ENCODE assay signal across 10 mouse cellular contexts in the genomic region with DNA sequence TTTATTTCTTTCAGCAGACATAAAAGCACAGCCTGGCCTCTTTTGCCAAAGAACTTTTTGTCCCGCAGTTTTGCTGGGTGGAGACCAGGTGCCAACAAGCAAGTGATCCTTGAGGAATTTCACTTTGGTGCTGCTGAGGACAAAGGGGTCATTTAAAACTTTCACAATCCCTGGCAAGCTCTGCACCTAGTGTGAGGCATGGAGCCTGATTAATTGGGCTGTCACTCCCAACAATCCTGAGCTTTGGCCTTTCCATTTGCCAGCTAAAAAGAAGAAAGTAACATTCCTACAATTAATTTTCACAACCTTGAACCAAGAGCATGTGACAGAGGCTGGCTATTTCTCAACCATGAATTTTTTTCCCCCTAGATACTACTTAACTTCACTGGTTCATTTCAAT.
DNase-seq lines count a peak whose midpoint lies in the region; ATAC-seq lines count a peak whose summit lies in the region.
"Had no signal": no experiment of that assay in that cellular context is flagged by ENCODE, and none has a peak within 500 bp of the region (broad histone marks: within the 10 kb centered on the region; RNA-seq: fewer than 3 reads in every experiment).

No protein-coding gene starts in this region.

- H3K4me3 ChIP-seq in kidney, embryonic 15.5 days (replicated peaks) = no peak overlapping the region
- H3K4me3 ChIP-seq in embryonic facial prominence, embryonic 14.5 days (ENCODE audit: low read depth, low read length) = no peak overlapping the region
- H3K4me3 ChIP-seq in limb, embryonic 11.5 days (ENCODE audit: low read depth, low read length) = no peak overlapping the region
- no peak overlapping the region for H3K4me3 ChIP-seq in midbrain, embryonic 15.5 days
- H3K4me3 ChIP-seq: heart, embryonic 15.5 days had no signal

- no peaks in the 10 kb centered on the region for H3K9me3 ChIP-seq in kidney, embryonic 15.5 days (replicated peaks)
- no peaks in the 10 kb centered on the region for H3K9me3 ChIP-seq in embryonic facial prominence, embryonic 14.5 days (ENCODE audit: control insufficient read depth, low read length)
- no peaks in the 10 kb centered on the region for H3K9me3 ChIP-seq in limb, embryonic 11.5 days (ENCODE audit: control insufficient read depth, low read length)
- no peaks in the 10 kb centered on the region for H3K9me3 ChIP-seq in midbrain, embryonic 15.5 days
- H3K9me3 ChIP-seq: heart, embryonic 15.5 days had no signal

- H3K4me2 ChIP-seq in kidney, embryonic 15.5 days = no peak overlapping the region
- no peak overlapping the region for H3K4me2 ChIP-seq in embryonic facial prominence, embryonic 14.5 days (ENCODE audit: low read depth, low read length)
- no peak overlapping the region for H3K4me2 ChIP-seq in limb, embryonic 11.5 days (ENCODE audit: low read depth, severe bottlenecking)
- H3K4me2 ChIP-seq in midbrain, embryonic 15.5 days = no peak overlapping the region
- H3K4me2 ChIP-seq: heart, embryonic 15.5 days had no signal

- no peak overlapping the region for H3K9ac ChIP-seq in kidney, embryonic 15.5 days
- no peak overlapping the region for H3K9ac ChIP-seq in embryonic facial prominence, embryonic 14.5 days (ENCODE audit: low read depth, low read length)
- no peak overlapping the region for H3K9ac ChIP-seq in limb, embryonic 11.5 days (ENCODE audit: low read length)
- no peak overlapping the region for H3K9ac ChIP-seq in midbrain, embryonic 15.5 days
- H3K9ac ChIP-seq: heart, embryonic 15.5 days had no signal

- H3K36me3 ChIP-seq in kidney, embryonic 15.5 days = no peaks in the 10 kb centered on the region
- no peaks in the 10 kb centered on the region for H3K36me3 ChIP-seq in embryonic facial prominence, embryonic 14.5 days (ENCODE audit: control insufficient read depth, insufficient read depth, low read length)
- no peaks in the 10 kb centered on the region for H3K36me3 ChIP-seq in limb, embryonic 11.5 days (ENCODE audit: control insufficient read depth, insufficient read depth, low read length)
- no peaks in the 10 kb centered on the region for H3K36me3 ChIP-seq in midbrain, embryonic 15.5 days (replicated peaks)
- H3K36me3 ChIP-seq: heart, embryonic 15.5 days had no signal

- peak; percentile 69 for DNase-seq in kidney, adult 11 months
- peak; percentile 32 for DNase-seq in adrenal gland, adult 8-10 months
- peak; percentile 31 for DNase-seq in embryonic facial prominence, embryonic 14.5 days (ENCODE audit: low spot score)
- peak; percentile 59 for DNase-seq in limb, embryonic 11.5 days (ENCODE audit: low spot score)
- no peak for DNase-seq in urinary bladder, postnatal 25 days (ENCODE audit: low spot score)
- DNase-seq in layer of hippocampus, postnatal 36 days = no peak
- DNase-seq: thymus, adult 18-20 months had no signal

- no peak for ATAC-seq in kidney, embryonic 15.5 days (replicated peaks; ENCODE audit: low FRiP score)
- ATAC-seq in embryonic facial prominence, embryonic 14.5 days (ENCODE audit: low read depth) = no peak
- ATAC-seq in limb, embryonic 11.5 days (ENCODE audit: insufficient number of reproducible peaks, low FRiP score, low TSS enrichment, low read depth) = no peak
- no peak for ATAC-seq in midbrain, embryonic 15.5 days (replicated peaks)

- no peak overlapping the region for H3K27ac ChIP-seq in kidney, embryonic 15.5 days
- H3K27ac ChIP-seq in embryonic facial prominence, embryonic 14.5 days (replicated peaks; ENCODE audit: low read depth, low read length) = no peak overlapping the region
- peak overlapping the region; percentile 10; the same call in 1 of the 2 replicates for H3K27ac ChIP-seq in limb, embryonic 11.5 days (replicated peaks; ENCODE audit: low read depth, low read length)
- no peak overlapping the region for H3K27ac ChIP-seq in midbrain, embryonic 15.5 days
- H3K27ac ChIP-seq: heart, embryonic 15.5 days had no signal

- no peaks in the 10 kb centered on the region for H3K4me1 ChIP-seq in kidney, embryonic 15.5 days
- no peaks in the 10 kb centered on the region for H3K4me1 ChIP-seq in embryonic facial prominence, embryonic 14.5 days (ENCODE audit: control insufficient read depth, insufficient read depth, low read length)
- 0 out of 2 replicates have a peak, but pooled peaks cover 3% of the 10 kb centered on the region for H3K4me1 ChIP-seq in limb, embryonic 11.5 days (ENCODE audit: control insufficient read depth, insufficient read depth, low read length)
- H3K4me1 ChIP-seq in midbrain, embryonic 15.5 days = no peaks in the 10 kb centered on the region
- H3K4me1 ChIP-seq: heart, embryonic 15.5 days had no signal

- no peaks in the 10 kb centered on the region for H3K27me3 ChIP-seq in kidney, embryonic 15.5 days
- H3K27me3 ChIP-seq in embryonic facial prominence, embryonic 14.5 days (replicated peaks; ENCODE audit: control insufficient read depth, insufficient read depth, low read length) = no peaks in the 10 kb centered on the region
- no peaks in the 10 kb centered on the region for H3K27me3 ChIP-seq in limb, embryonic 11.5 days (ENCODE audit: control insufficient read depth, insufficient read depth, low read length)
- no peaks in the 10 kb centered on the region for H3K27me3 ChIP-seq in midbrain, embryonic 15.5 days (replicated peaks)
- H3K27me3 ChIP-seq: heart, embryonic 15.5 days had no signal

- 11% methylated on average over 1 of the region's 1 CpGs for WGBS in kidney, embryonic 15.5 days
- WGBS in embryonic facial prominence, embryonic 14.5 days = 24% methylated on average over 1 of the region's 1 CpGs
- WGBS in limb, embryonic 11.5 days = 0% methylated on average over 1 of the region's 1 CpGs
- WGBS in midbrain, embryonic 15.5 days = 26% methylated on average over 1 of the region's 1 CpGs

Comparison
In these comparisons a context has a peak if more than half of its experiments do, and no peak if none do; other contexts are left out.
1. DNase-seq: peak in kidney, adult 11 months (single experiment), adrenal gland, adult 8-10 months (single experiment), embryonic facial prominence, embryonic 14.5 days (single experiment) and limb, embryonic 11.5 days (single experiment); none in urinary bladder, postnatal 25 days (single experiment) and layer of hippocampus, postnatal 36 days (0 of 2).